Mouse (Mus musculus) intestine, postnatal 0 days (tissue): Measurements from ENCODE around the gene Maats1. TPM values are rescaled to one million over a fixed set of nuclear protein-coding genes. Genes with fewer than 3 reads are reported as not detected.

Experiments
- ATAC-seq: fragments of 200-750 bp; cut with Nextera tagmentation; 2 replicates; pipeline ENCODE4 v1.8.0; 2017; ENCODE audit warnings: mild to moderate bottlenecking, moderate TSS enrichment, moderate library complexity
- H3K27ac ChIP-seq: fragments of 300-500 bp; sonication (generic); 2 replicates; pipeline ENCODE4 v1.5.1; 2014; ENCODE audit warnings: mild to moderate bottlenecking, low read depth, low read length, moderate library complexity
- H3K27me3 ChIP-seq: fragments of 300-500 bp; sonication (generic); replicated peaks from 2 replicates; pipeline ENCODE4 v1.6.1; 2014; ENCODE audit warnings: low read length, mixed read lengths; ENCODE audit not compliant: control insufficient read depth, insufficient read depth
- H3K36me3 ChIP-seq: fragments of 300-500 bp; sonication (generic); 2 replicates; pipeline ENCODE4 v1.6.1; 2014; ENCODE audit warnings: mild to moderate bottlenecking, moderate library complexity; ENCODE audit not compliant: control insufficient read depth, insufficient read depth
- H3K4me1 ChIP-seq: fragments of 300-500 bp; sonication (generic); replicated peaks from 2 replicates; pipeline ENCODE4 v1.6.1; 2014; ENCODE audit warnings: antibody characterized with exemption, low read length, mixed read lengths; ENCODE audit not compliant: control insufficient read depth, insufficient read depth
- H3K4me2 ChIP-seq: fragments of 300-500 bp; sonication (generic); replicated peaks from 2 replicates; pipeline ENCODE4 v1.6.1; 2014; ENCODE audit warnings: low read depth, mild to moderate bottlenecking, moderate library complexity
- H3K4me3 ChIP-seq: fragments of 300-500 bp; sonication (generic); 2 replicates; pipeline ENCODE4 v1.5.1; 2014; ENCODE audit warnings: low read depth, low read length
- H3K9ac ChIP-seq: fragments of 300-500 bp; sonication (generic); 2 replicates; pipeline ENCODE4 v1.6.1; 2014; ENCODE audit warnings: mild to moderate bottlenecking, low read depth, low read length
- H3K9me3 ChIP-seq: fragments of 300-500 bp; sonication (generic); 2 replicates; pipeline ENCODE4 v1.6.1; 2016; ENCODE audit warnings: mixed run types; ENCODE audit not compliant: control insufficient read depth
- CTCF ChIP-seq: sonication (generic); IDR thresholded peaks from 2 replicates; pipeline ENCODE4 v1.5.1; 2016; ENCODE audit warnings: low read depth, mild to moderate bottlenecking, control low read depth, antibody characterized with exemption, moderate library complexity
- WGBS: fragments of 180-500 bp; shearing (Covaris S2); extraction: QIAGEN DNeasy Blood & Tissue Kit; methylation state at CpG from one replicate; pipeline ENCODE4 v1.1.7; 2014; 5-methylcytosine and 5-hydroxymethylcytosine counted together
- polyA plus RNA-seq: library from polyadenylated mRNA; unstranded; fragments of >200 nt; fragmentation: Nextera tagmentation; extraction: Ambion mirVana; gene quantifications from 2 replicates; pipeline ENCODE4 v1.2.1, GENCODE M21; 2015

Gene Maats1
- polyA plus RNA-seq, 1 experiment from 2014 or later = 1.0 TPM

DNA sequence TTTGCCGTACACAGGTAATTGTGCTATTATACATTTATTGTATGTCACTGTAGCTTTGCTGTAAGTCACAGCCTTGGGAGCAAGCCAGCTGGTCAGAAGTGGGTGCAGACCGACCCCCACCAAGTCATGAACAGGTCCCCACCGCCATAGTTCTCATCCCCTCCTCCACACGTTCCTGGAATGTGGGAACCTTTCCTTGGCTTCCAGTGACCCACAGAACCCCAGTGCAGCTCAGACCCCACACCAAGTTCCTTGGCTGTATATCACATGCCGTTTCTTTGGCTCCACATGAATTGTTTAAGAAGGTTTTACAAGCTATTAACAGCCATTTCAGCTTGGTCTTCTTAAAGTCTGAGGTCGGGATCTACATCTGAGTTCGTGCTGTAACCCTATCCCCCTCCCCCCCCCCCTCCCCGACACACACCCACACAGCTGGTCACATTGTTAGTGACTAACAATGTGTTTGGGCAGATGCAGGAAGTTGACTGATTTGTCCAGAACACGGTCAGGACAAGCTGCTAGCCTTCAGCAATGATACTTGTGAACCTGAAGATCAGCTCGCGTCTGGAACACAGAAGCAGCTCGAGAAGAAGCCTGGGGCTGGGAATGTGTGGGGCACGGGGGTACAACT lies 93.5 kb downstream of the Maats1 start:
- H3K4me2 ChIP-seq = no peak overlapping the region
- ATAC-seq = no peak
- no peak for TF ChIP-seq CTCF
- no peak overlapping the region for H3K9ac ChIP-seq
- WGBS = 46% methylated on average over 13 of the region's 13 CpGs
- H3K9me3 ChIP-seq = no peaks in the 10 kb centered on the region
- H3K4me3 ChIP-seq = no peak overlapping the region
- no peaks in the 10 kb centered on the region for H3K27me3 ChIP-seq
- no peak overlapping the region for H3K27ac ChIP-seq
- peaks cover 35% of the 10 kb centered on the region; the same call in 1 of the 2 replicates for H3K36me3 ChIP-seq
- H3K4me1 ChIP-seq = no peaks in the 10 kb centered on the region

Other genes starting within 250 kb of the Maats1 start
- gene Nr1i2, start 47.3 kb downstream of the Maats1 start, polyA plus RNA-seq = 23.1 and 26.0 TPM in 2 replicates
- gene Cox17, start 4.8 kb upstream of the Maats1 start, polyA plus RNA-seq = 557 and 587 TPM in 2 replicates
- gene Gm21987, start 4.9 kb upstream of the Maats1 start, polyA plus RNA-seq = 0.38 TPM in 1 of 2 replicates, not detected in the other
- 16.6 and 16.9 TPM in 2 replicates for gene Popdc2, start 20.1 kb upstream of the Maats1 start, polyA plus RNA-seq
- gene Pla1a, start 91.0 kb upstream of the Maats1 start, polyA plus RNA-seq = 1.6 and 1.8 TPM in 2 replicates
- 55.3 and 58.8 TPM in 2 replicates for gene Adprh, start 110.6 kb upstream of the Maats1 start, polyA plus RNA-seq
- 0.23 and 0.33 TPM in 2 replicates for gene Cd80, start 113.4 kb upstream of the Maats1 start, polyA plus RNA-seq
- 11.8 and 13.8 TPM in 2 replicates for gene Timmdc1, start 180.5 kb upstream of the Maats1 start, polyA plus RNA-seq
- gene Poglut1, start 208.1 kb upstream of the Maats1 start, polyA plus RNA-seq = 11.3 and 12.3 TPM in 2 replicates
- 28.4 and 29.3 TPM in 2 replicates for gene Tmem39a, start 216.6 kb upstream of the Maats1 start, polyA plus RNA-seq